Mouse (Mus musculus): ENCODE measurements around the gene Zfp800.
A peak's percentile ranks its signal among the peaks of the same experiment; 100 is the strongest.

Zfp800 gene

DNA sequence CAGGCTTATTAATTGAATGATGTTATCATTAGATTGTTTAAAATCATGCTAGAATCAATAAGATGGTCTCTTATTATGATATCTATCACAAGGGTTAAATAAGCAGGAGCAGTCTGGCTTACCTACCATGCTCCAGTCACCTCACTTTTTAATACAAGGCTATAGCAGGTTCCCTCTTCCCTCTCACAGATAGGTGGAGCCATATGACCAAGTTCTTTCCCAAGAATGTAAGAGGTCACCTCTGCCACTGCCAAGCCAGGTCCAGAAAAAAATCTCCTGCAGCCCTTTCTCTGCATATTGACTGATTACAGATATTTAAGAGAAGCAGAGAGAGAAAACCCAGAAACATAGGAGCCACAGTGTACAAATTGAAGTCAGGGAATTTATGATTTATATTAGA, 88.1 kb downstream of the Zfp800 start:
- Histone ChIP-seq H3K27me3 (ENCODE audit: control insufficient read depth, insufficient read depth, low read length, poor library complexity, severe bottlenecking) (no peaks in the 10 kb centered on the region), H3K36me3 (ENCODE audit: control insufficient read depth, insufficient read depth, low read length, poor library complexity, severe bottlenecking) (no peaks in the 10 kb centered on the region)
- DNase-seq (ENCODE audit: low read depth, low spot score), result peak; percentile 56

DNA sequence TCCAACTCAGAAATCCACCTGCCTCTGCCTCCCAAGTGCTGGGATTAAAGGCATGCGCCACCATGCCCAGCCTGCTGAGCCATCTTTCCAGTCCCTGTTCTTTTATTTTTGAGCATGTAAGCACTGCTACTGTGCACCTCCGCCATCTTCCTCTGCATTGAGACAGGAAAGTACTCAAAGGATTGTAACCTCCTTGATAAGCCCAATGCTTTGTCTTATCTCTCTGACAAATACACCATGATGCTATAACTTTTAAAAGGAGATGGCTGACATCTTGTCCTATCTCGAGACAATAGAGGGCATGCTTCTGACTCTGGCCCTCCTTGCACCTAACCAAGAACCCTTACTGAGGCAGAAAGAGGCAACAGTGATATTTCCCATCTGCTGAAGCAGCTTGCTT, 88.9 kb downstream of the Zfp800 start:
- DNase-seq (ENCODE audit: low read depth, low spot score), result no peak
- Histone ChIP-seq H3K27me3 (ENCODE audit: control insufficient read depth, insufficient read depth, low read length, poor library complexity, severe bottlenecking) (no peaks in the 10 kb centered on the region), H3K36me3 (ENCODE audit: control insufficient read depth, insufficient read depth, low read length, poor library complexity, severe bottlenecking) (no peaks in the 10 kb centered on the region)

DNA sequence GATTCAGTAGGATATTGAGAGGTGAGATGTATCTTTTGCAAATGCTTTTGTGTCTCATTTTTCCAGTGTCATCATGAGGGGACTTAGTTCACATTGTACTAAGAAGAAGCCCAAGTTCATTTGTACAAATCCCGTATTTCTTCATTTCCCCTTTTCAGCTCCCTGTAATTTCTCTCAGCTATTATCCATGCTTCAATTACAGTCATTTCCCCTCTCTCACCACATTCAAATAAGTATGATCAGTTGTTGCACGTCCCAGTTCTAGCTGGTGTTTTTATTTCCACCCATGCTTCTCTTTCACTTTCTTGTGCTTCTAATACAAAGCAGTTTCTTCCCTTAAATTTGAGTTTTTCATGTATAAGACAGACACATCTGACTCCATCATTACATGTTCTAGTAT, 91.1 kb downstream of the Zfp800 start:
- no peaks in the 10 kb centered on the region for H3K27me3 ChIP-seq (ENCODE audit: control insufficient read depth, insufficient read depth, low read length, poor library complexity, severe bottlenecking)
- peak; percentile 23 for DNase-seq (ENCODE audit: low read depth, low spot score)
- H3K36me3 ChIP-seq (ENCODE audit: control insufficient read depth, insufficient read depth, low read length, poor library complexity, severe bottlenecking), result no peaks in the 10 kb centered on the region

DNA sequence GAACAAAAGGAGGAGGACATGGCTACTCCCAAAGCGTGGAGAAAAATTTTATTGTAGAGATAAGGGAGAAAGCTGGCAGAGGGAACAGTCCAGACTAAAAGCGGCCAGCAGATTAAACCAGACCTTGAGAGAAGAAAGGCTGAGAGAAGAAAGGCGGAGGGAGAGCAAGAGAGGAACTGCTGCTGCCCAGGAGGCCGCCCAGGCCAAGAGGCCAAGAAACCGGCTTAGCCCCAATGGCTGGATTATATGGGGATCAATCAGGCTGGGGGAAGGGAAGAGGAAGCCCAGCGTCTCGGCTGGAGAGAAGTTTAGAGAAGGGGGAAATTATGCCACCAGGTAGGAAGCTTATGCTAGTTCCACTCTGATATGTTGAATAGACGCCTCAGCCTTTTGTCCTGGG, 101.5 kb downstream of the Zfp800 start:
- no peaks in the 10 kb centered on the region for H3K27me3 ChIP-seq (ENCODE audit: control insufficient read depth, insufficient read depth, low read length, poor library complexity, severe bottlenecking)
- no peaks in the 10 kb centered on the region for H3K36me3 ChIP-seq (ENCODE audit: control insufficient read depth, insufficient read depth, low read length, poor library complexity, severe bottlenecking)
- DNase-seq (ENCODE audit: low read depth, low spot score), result no peak

DNA sequence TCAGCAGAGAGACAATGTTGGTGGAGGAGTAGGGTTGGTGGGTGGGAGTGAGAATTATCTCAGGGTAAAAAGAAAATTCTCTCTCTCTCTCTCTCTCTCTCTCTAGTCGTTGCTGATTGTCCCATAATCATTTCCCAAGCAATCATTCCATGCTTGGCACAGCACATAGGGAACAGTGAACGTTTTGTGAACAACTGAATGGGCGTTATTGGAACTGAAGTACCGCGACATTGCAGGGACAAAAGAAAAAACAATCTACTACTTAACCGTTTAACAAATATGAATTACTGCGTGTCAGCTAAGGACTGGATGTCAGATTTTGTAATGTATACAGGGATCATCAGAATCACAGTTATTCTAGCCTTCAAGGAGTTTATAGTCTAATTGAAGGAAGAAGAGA, 102.2 kb downstream of the Zfp800 start:
- no peak for DNase-seq (ENCODE audit: low read depth, low spot score)
- no peaks in the 10 kb centered on the region for H3K36me3 ChIP-seq (ENCODE audit: control insufficient read depth, insufficient read depth, low read length, poor library complexity, severe bottlenecking)
- H3K27me3 ChIP-seq (ENCODE audit: control insufficient read depth, insufficient read depth, low read length, poor library complexity, severe bottlenecking), result no peaks in the 10 kb centered on the region

DNA sequence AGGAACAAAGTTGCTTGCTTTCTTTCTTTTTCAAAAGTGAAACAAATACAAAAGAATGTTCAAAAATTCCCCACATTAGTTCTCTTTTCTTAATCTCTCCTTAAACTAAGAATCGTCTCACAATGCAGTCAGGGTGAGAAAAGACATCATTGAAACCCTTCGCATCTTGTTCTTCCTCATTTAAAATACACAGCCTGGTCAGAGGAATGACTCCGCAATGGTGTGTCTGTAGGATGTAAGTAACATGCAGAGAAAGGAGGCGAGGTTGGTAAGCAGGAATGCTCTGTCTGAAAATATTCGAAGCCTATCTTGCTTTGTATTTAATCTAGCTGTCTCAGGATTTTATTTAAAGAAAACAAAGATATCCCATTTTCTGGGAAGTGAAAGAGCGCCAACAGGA, 105.0 kb downstream of the Zfp800 start:
- DNase-seq (ENCODE audit: low read depth, low spot score), result peak; percentile 28
- Histone ChIP-seq H3K27me3 (ENCODE audit: control insufficient read depth, insufficient read depth, low read length, poor library complexity, severe bottlenecking) (no peaks in the 10 kb centered on the region), H3K36me3 (ENCODE audit: control insufficient read depth, insufficient read depth, low read length, poor library complexity, severe bottlenecking) (no peaks in the 10 kb centered on the region)

DNA sequence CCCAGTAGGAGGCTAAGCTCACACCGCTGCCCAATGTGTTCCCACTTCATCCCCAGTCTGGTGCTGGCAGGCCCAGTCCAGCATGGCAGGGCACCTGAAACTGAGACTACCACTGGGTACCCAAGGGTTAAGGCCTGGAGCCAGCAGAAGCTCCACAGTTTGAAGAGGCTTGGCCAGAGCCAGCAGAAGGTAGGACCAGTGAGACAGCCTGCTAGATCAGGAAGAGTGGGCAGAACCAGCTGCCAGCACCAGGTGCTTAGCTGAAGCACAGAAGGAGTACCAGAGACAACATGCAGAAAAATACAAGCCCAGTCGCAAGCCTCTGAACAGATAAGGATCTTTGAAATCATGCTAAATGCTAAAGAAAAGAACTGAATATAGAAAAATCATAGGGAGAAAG, 117.9 kb downstream of the Zfp800 start:
- no peaks in the 10 kb centered on the region for H3K27me3 ChIP-seq (ENCODE audit: control insufficient read depth, insufficient read depth, low read length, poor library complexity, severe bottlenecking)

DNA sequence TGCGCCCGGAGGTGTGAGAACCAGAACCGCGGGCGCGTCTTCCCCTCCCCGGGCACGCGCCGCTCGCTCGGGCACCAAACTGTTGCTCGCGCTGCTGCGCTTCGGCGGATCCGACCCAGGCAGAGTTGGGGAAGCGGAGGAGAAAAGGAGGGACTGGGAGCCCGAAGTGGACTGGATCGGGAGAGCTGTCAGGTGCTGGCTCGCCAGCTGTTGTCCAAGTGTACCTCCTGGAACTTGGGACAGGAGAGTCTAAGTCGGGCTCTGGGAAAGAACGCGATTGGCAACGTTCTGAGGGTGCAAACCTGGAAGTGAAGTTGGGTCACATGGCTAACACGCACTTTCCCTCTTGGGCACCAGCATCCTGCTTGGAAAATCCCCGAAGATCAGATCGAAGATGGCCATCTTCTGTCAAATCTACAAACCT, 135.6 kb downstream of the Zfp800 start:
- H3K27me3 ChIP-seq (ENCODE audit: control insufficient read depth, insufficient read depth, low read length, poor library complexity, severe bottlenecking), result no peaks in the 10 kb centered on the region
- DNase-seq (ENCODE audit: low read depth, low spot score), result no peak
- no peaks in the 10 kb centered on the region; the same call in 1 of the 2 replicates for H3K36me3 ChIP-seq (ENCODE audit: control insufficient read depth, insufficient read depth, low read length, poor library complexity, severe bottlenecking)

More for the DNA sequence above, 117.9 kb downstream of the Zfp800 start:
- H3K36me3 ChIP-seq (ENCODE audit: control insufficient read depth, insufficient read depth, low read length, poor library complexity, severe bottlenecking), result no peaks in the 10 kb centered on the region
- no peak for DNase-seq (ENCODE audit: low read depth, low spot score)

DNA sequence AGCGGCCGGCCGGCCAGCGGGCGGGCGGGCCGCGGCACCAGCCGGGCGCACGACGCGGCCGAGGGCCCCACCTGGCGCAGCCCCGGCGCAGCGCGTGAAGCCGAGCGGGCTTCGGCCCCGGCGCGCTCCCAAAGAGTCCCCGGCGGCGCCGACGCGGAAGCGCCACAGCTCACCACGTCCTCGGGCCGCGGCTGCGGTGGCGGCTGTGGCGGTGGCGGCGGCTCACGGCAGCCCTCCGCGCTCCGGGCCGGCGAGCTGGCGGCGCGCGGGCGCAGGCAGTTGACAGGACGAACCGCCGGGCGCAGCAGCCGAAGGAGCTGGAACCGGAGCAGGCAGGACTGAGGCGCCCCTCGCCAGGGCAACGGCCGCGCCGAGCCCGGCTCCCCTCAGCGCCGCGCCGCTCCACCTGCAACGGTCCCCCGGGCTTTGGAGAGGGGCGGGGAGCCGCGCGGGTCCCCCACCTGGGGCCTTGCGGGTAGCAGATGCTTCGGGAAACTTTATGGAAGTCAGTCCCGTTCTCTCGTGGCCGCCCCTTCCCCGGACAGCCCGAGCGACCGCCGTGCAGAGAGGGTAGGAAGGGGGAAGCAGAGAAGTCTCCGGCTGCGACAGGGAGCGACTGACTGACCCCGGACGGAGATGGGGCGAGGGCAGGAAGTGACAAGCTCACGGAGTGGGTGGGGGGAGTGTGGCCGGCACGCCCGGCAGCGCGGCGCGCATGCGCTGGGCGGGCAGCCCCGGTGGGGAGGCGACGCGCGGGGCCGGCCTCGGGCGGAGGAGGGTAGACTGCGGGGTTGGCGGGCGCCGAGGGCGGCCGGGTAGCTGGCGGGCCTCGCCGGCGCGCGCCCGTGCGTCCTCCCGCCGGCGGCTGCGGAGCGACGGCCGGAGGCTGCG, 136.3 kb downstream of the Zfp800 start:
- no peaks in the 10 kb centered on the region; the same call in 1 of the 2 replicates for H3K36me3 ChIP-seq (ENCODE audit: control insufficient read depth, insufficient read depth, low read length, poor library complexity, severe bottlenecking)

DNA sequence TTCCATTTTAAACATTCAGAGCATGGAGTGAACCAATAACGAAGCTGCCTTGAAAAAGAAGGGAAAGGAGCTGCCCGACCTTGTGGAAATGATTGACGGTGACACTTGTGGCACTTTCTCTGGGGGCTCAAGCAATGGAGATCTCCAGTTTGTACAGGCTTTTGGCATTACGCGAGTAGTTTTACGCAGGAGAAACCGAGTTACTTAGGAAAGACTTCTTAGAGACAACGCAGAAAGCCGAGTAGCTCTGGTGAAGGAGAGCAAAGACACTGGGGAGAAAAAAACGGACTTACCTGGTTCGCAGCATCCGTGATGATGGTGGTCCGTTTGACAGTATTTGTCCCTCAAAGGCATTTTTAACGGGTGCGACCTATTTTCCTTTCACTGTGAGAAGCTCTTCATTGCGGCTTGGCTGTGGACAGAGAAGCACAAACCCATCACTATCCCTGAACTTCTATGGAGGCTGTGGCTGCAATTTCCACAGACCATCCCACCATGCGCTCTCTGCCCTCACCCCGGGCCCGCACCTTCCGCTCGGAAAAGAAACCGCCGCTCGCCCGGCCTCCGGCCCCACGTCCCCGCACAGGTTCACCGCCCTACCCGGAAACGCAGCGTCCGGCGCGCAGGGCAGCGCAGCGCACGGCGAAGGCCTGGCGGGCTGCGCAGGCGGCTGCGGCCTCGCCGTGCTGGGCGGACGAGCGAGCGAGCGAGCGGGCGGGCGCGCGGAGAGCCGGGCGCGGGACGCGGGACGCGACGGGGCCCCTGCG, 137.2 kb downstream of the Zfp800 start:
- Histone ChIP-seq H3K36me3 (ENCODE audit: control insufficient read depth, insufficient read depth, low read length, poor library complexity, severe bottlenecking) (no peaks in the 10 kb centered on the region; the same call in 1 of the 2 replicates), H3K27me3 (ENCODE audit: control insufficient read depth, insufficient read depth, low read length, poor library complexity, severe bottlenecking) (no peaks in the 10 kb centered on the region)
- peak; percentile 38 for DNase-seq (ENCODE audit: low read depth, low spot score)

More for the DNA sequence above, 136.3 kb downstream of the Zfp800 start:
- H3K27me3 ChIP-seq (ENCODE audit: control insufficient read depth, insufficient read depth, low read length, poor library complexity, severe bottlenecking), result no peaks in the 10 kb centered on the region
- peak; percentile 94 for DNase-seq (ENCODE audit: low read depth, low spot score)

DNA sequence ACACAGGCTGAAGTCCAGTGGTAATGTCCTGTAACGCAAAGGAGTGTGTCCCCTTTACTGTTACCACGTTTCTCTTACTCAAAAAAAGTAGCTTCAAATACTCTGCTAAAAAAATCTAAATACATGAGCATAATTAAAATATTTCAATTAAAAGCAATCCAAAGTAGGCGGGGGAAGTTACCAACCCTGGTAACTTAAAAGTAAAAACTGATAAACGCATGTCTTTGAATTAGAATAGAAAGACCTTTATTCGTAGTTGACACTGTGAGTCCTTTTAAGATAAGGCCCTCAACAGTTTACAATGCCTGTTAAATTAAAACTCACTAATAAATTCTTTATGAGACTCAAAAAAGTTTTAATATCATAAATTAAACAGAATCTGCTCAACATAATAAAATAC, 138.1 kb downstream of the Zfp800 start:
- Histone ChIP-seq H3K36me3 (ENCODE audit: control insufficient read depth, insufficient read depth, low read length, poor library complexity, severe bottlenecking) (no peaks in the 10 kb centered on the region; the same call in 1 of the 2 replicates), H3K27me3 (ENCODE audit: control insufficient read depth, insufficient read depth, low read length, poor library complexity, severe bottlenecking) (no peaks in the 10 kb centered on the region)
- no peak for DNase-seq (ENCODE audit: low read depth, low spot score)

DNA sequence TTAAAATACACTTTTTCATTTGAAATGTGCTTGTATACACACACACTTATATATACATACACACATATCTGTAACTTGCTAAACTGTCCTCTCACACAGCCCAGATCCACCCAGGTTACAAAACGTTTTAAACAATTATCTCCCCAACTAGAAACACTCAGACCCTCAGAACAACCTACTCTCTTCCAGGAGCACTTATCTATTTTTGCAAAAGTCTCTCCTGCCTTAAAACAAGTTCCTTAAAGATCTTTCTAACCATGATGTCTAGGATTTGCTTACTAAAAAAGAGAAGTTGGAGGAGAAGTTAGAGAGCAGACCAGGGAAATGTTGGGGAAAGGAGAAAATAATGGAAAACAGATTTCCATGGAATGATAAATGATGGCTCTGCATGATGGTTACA, 139.4 kb downstream of the Zfp800 start:
- H3K27me3 ChIP-seq (ENCODE audit: control insufficient read depth, insufficient read depth, low read length, poor library complexity, severe bottlenecking), result no peaks in the 10 kb centered on the region
- no peak for DNase-seq (ENCODE audit: low read depth, low spot score)
- peaks cover 2% of the 10 kb centered on the region; the same call in 1 of the 2 replicates for H3K36me3 ChIP-seq (ENCODE audit: control insufficient read depth, insufficient read depth, low read length, poor library complexity, severe bottlenecking)

DNA sequence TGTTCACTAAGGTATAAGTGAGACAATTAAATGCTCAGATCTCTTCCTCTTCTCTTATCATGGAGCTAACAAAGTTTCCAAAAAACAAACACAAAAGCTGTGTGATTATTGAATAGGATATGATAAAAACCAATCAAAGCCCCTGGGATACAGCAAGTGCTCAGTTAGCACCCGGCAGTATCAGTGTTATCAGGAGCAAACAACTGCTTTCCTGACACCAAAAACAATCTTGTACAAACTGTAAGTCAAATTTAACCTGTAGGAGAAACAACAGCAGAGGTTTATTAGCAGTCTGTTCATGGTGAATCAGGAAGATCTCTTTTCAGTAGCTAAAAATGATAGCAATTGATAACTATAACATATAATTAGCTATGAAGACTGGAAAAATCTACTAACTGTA, 140.0 kb downstream of the Zfp800 start:
- Histone ChIP-seq H3K27me3 (ENCODE audit: control insufficient read depth, insufficient read depth, low read length, poor library complexity, severe bottlenecking) (no peaks in the 10 kb centered on the region), H3K36me3 (ENCODE audit: control insufficient read depth, insufficient read depth, low read length, poor library complexity, severe bottlenecking) (peaks cover 2% of the 10 kb centered on the region; the same call in 1 of the 2 replicates)
- DNase-seq (ENCODE audit: low read depth, low spot score), result no peak

DNA sequence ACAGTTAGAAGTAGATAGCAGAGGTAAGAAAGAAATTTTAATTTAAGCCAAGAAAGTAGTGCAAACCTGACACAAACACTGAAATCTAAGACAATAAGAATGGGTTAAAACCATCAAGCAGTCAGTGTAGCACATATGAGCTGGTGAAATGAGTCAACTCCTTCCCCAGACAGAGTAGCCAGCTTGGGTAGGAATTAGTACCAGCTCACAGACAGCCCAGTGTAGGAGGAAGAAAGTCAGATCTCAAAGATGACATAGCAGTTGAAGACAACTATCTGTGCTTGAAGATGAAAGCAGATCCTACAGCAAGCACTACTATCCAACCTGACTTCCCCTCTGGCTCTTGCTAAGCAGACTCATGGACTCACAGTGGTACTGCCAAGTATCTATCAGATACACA, 145.0 kb downstream of the Zfp800 start:
- Histone ChIP-seq H3K36me3 (ENCODE audit: control insufficient read depth, insufficient read depth, low read length, poor library complexity, severe bottlenecking) (peaks cover 7% of the 10 kb centered on the region; the same call in 1 of the 2 replicates), H3K27me3 (ENCODE audit: control insufficient read depth, insufficient read depth, low read length, poor library complexity, severe bottlenecking) (no peaks in the 10 kb centered on the region)
- no peak for DNase-seq (ENCODE audit: low read depth, low spot score)

DNA sequence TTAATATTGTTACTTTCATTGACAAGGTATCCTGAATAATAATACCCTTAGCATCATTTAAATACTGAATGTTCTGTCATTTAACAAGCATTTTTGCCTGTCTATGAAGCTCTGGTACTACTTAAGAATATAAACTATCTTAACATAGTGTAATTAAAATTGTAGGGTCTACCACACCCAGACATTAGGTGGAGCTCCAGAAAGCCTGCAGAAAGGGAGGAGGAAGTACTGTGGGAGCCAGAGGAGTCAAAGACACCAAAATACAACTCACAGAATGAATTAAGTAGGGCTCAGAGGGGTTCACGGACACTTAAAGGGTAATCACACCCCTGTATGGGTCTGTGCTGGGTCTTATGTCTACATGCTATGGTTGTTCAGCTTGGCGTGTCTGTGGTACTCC, 149.6 kb downstream of the Zfp800 start:
- Histone ChIP-seq H3K36me3 (ENCODE audit: control insufficient read depth, insufficient read depth, low read length, poor library complexity, severe bottlenecking) (peaks cover 14% of the 10 kb centered on the region), H3K27me3 (ENCODE audit: control insufficient read depth, insufficient read depth, low read length, poor library complexity, severe bottlenecking) (no peaks in the 10 kb centered on the region)
- DNase-seq (ENCODE audit: low read depth, low spot score), result no peak

All from splenic B cell, adult 2 months (primary cell).